Mouse (Mus musculus) fat pad, adult 2 months (tissue): ENCODE measurements around the gene Papolg.
A peak's percentile ranks its signal among the peaks of the same experiment; 100 is the strongest.
"Not testable (repeated sequence)": the region's sequence is repeated elsewhere in the genome, so short reads cannot be mapped to it uniquely, and the experiment has no call there.

ENCODE experiments used
- DNase-seq: peaks from one replicate; pipeline ENCODE4 v3.0.0-alpha.2; 2011; ENCODE audit warnings: low read depth, low spot score; ENCODE audit errors: extremely low read depth

Gene Papolg

DNA sequence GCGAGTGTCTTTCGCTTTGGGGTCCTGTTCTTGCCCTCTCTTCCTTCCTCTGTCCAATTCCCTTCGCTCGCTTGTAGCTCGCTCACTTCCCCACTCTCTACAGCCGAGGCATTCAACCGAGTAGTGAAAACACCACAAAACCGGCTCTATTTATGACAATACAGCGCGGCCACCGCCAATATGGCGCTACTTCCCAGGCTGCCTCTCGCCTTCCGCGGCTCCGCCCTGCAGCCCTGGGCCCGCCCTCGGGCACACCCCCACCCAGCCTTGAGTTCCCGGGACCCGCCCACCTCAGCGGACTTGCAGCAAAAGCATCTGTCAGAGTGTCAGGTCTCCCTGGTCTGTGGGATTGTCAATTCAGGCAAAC, at the start of gene Papolg:
Papolg (minus strand) TSS at position 194 of the 367 bp plus-strand sequence.
- peak; percentile 19 for DNase-seq

DNA sequence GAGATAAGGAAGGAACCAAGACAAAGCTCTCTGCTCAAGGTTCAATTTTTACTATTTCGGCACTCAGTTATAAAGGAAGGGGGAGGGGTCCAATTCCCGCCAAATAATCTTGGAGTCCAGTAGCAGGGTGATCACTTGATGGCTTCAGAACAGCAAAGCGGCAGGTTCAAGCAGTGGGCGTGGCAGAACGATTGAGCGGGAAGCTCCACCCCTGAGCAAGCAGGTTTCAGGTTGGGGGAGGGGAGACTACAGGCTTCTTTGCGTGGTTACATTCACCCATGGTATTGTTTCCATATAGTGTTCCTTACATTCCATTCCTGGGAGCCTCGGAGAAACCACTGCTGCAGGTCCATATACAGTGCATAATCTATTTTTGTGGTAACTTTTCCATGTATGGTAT, 33.1 kb upstream of the Papolg start:
- not testable (repeated sequence) for DNase-seq

GRCm38 (mm10) chr11:23927643-23928042, 32.6 kb upstream of the Papolg start:
- no peak for DNase-seq

GRCm38 (mm10) chr11:23913824-23914223, 18.8 kb upstream of the Papolg start:
- not testable (repeated sequence) for DNase-seq

DNA sequence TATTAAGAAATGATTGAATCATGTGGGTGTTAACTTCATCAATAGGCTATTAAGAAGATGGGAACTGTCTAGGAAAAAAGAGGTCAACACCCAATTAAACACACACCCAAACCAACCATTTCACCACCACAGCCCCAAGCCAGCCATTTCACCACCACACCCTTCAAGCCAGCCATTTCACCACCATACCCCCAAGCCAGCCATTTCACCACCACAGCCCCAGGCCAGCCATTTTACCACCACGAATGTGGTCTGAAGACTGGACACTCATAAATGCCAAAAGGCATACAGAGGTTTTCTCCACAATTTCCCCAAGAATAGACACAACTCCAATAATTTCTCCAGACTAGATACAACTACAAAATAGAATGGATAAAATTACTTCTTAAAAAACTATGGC, 8.9 kb upstream of the Papolg start:
- DNase-seq = no peak

DNA sequence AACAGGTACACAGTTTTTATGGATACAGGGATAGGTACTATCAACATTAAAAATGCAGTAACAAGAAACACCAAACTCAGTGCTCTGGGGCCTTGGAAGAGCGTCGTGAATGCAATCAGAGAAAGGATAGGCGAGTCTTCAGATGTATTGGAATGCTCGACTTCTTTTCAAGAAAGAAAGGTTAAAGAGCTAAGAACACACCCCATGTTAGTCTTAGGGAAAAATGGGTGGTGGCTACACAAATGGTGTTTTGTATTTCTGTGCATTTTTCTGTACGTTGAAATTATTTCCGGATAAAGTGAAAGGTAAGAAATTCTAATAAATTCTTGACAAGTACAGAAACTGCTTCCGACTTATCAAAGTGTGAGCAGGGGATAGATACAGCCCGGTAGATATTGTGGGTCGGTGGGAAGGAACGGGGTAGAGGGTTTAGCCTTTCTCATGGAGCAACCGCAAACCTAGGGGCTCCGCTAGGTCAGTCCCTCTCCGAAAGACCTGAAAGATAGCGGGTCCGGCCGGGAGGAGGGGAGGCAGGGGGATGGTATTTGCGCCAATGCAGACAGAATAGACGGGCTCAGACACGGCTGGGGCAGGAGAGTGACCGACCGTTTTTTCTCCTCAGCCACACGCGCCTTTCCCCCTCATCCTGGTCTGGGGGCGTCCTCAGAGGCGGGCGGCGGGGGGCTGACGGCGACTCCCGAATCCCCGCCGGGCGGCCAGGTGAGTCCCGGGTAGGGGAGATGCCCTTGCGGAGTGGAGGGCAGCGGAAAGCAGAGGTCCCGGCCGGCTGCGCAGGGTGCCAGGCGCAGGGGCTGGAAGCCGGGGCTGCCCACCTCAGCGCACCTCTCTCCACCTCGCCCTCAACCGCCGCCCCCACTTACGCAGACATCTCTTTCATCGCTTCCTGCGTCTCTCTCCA, 653 bp downstream of the Papolg start:
- DNase-seq = no peak

- no peak for DNase-seq
Observed at GRCm38 (mm10) chr11:23893556-23893955, 1.5 kb downstream of the Papolg start.

DNA sequence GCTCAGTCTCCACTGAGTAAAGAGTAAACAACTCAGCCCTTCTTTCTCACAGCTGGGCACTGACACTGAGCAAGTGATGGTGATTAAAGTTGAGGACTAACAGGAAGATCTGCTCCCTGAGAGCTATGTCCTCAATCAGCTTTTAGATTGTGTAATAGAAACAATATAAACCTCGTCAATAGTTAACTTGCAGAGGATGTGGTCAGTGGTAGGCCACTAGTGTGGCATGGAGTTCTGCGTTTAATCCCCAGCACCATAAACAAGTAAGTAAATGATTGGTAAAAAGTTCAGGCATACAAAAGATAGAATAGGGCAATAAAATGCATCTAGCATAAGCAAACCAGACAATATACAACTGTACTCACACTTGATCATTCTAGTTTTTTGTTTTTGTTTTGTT, 30.7 kb downstream of the Papolg start:
- DNase-seq = no peak

- DNase-seq = no peak
Observed at GRCm38 (mm10) chr11:23856723-23857112, 38.3 kb downstream of the Papolg start.

DNA sequence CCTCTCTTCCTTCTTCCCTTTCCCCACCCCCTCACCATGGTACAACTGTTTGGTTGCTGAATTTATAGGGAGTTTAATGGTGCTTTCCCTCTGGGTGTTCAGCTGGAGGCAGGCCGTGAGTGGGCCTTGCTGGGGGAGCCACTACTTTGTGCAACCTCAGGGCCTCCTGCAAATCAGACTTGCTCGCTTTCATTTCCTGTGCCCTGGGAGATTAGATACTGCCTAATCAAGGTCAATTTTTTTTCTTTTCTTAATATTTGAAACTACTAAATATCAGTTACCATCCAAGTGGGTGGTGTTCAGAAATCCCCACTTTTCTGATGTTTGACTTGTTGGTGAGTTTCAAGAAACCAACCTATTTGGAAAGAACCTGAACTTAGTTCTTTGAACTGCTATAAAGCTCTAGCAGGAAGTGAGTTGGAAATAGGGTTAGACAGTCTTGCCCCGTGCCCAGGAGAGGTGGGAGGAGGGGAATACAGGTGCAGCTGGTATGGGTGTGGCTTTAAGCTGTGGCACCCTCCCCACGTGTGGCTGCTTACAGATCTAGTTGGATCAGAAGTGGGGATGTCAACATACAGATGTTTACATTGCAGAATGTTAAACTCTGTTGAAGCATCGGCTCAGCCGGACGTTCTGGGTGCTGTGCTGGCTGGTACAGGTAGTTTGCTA, 38.9 kb downstream of the Papolg start:
- DNase-seq = no peak

DNA sequence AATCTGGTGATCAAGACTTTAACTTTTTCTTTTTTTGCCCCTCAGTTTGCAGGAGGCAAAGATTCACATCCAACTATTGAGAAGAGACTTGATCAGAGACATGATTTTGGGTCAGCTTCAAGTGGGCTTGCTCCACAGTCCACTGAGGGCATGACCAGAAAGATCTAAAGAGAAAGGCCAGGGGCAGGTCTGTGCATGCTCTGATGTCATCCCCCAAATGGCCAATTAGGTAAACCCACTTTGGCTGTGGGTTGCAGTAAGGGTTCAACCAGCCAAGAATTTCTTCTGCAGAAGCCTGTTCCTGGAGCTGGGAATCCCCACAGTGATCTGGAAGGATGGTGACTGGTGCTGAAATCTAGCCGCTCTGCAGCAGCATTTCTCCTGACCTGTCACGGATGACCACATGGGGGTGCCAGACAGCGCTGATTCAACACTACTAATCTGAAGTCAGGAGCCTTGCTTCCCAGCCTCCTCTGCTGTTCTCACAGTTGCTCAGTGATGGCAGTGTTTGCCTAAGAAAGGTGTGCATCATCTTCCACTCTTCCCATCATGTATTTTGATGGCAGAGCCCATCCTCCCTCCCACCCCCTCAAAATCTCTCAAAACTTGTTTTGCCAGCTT, 39.8 kb downstream of the Papolg start:
- no peak for DNase-seq

GRCm38 (mm10) chr11:23853306-23853705, 41.7 kb downstream of the Papolg start:
- DNase-seq = no peak

DNA sequence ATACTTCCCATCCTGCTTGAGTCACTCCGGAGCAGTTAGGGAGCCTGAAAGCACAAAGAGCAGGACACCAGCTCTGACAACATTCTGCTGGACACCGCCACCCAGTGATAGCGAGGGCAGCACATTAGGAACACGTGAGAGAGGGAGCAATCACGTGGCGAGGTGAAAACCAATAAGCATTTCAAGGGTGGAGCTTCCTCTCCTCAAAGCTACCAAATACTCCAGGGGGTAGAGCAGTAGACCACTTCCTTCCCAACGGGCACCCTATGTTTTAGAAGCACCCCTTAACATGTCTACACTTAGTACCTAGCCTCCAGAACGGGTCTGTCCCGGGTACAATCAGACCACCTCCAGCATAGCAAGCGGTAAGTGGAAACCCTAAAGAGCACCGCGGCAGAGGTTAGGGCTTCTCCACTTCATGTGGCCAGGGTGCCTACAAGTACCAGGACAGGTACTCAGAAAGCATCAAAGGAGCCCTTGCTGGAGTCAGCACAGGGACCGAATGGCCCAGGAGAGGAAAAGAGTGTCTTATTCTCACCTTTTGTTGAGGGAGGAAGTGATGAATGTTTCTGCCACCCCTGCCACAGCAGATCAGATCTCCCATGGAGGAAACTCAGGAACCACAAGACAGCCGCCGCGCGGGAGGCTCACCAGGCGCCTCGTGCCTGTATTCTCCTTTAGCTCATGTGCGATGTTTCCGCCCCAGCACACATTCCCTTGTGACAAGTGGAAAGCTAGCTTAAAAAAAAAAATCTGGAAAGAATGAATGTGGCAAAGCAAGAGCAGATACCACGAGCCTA, 48.8 kb downstream of the Papolg start:
- no peak for DNase-seq

- DNase-seq = no peak
Observed at GRCm38 (mm10) chr11:23823244-23823643, 71.8 kb downstream of the Papolg start.

- DNase-seq = no peak
Observed at GRCm38 (mm10) chr11:23821652-23822051, 73.4 kb downstream of the Papolg start.

GRCm38 (mm10) chr11:23820977-23821376, 74.1 kb downstream of the Papolg start:
- no peak for DNase-seq

DNA sequence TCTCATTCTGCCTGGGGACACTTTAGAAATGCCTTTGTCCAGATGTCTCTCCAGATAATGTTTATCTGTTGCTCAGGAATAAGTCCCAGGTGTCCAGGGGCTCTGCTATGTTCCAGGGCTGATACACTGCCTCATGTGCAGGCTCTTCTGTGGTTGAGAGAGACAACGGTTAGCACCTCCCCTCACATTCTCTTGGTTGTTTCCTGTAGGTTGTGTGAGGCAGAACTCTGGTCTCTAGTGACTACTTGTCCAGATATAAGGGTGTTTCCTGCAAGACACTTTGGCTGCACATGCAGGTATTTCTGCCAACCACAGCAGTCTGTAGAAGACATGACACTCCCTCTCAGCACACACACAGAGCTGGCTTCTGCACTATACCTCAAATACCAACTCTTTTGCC, 76.3 kb downstream of the Papolg start:
- no peak for DNase-seq
